Mouse (Mus musculus) left cerebral cortex, adult 2 months (tissue): Measurements from ENCODE around the gene 2310057J18Rik. TPM values are rescaled to one million over a fixed set of nuclear protein-coding genes. Genes with fewer than 3 reads are reported as not detected.
"Not testable (repeated sequence)": the region's sequence is repeated elsewhere in the genome, so short reads cannot be mapped to it uniquely, and the experiment has no call there.

Source experiments
- DNase-seq, 2 experiments: peaks; one replicate each; pipeline ENCODE4 v3.0.0; 2021 to 2022; ENCODE audit warnings: low spot score in 2 of 2, mixed read lengths in 1 of 2; ENCODE audit errors: extremely low spot score in 1 of 2
- H3K27ac ChIP-seq: fragments of 200-600 bp; 2 replicates; pipeline ENCODE4 v1.8.1; 2022
- H3K4me3 ChIP-seq: fragments of 200-600 bp; 2 replicates; pipeline ENCODE4 v1.8.1; 2022
- CTCF ChIP-seq: fragments of 200-600 bp; IDR thresholded peaks from 2 replicates; pipeline ENCODE4 v1.8.1; 2022; ENCODE audit warnings: antibody characterized with exemption, mild to moderate bottlenecking, moderate library complexity
- intact Hi-C: fragments of 180-260 bp; cut with DNase I; formaldehyde crosslinking; loops from one replicate; pipeline ENCODE4 v1.15.1; 2025
- long read RNA-seq, 2 experiments: library from polyadenylated mRNA; stranded (forward); transcript quantifications; one replicate each; pipeline ENCODE4 v2.0.0; 2021; ENCODE audit warnings: borderline mapping rate in 2 of 2
- total RNA-seq, 2 experiments: library from RNA; stranded (reverse); gene quantifications; 2 replicates each; pipeline ENCODE4 v1.2.3; 2021

Gene 2310057J18Rik
- not detected for total RNA-seq
- long read RNA-seq, experiment 1 = 0 reads
- long read RNA-seq, experiment 2 = 0 reads

DNA sequence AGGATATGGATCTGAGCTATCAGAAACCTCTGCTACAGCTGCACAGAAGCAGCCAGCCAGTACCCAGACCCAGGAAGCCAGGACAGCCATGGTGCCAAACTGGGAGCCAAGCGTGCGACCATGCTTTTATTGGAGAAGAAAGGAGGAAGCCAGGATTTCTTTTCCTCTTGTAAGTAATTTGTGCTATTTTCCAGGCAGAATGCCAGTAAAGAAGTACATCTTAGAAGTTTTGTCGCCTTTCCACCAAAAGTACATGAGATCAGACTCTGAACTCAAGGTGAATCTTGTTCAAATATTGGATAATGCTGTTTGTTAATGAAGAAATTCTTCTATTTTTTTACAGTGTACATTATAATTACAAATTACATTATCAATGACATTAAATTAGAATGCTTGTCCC lies at the start of gene 2310057J18Rik:
2310057J18Rik (minus strand) TSS at position 101 of the 400 bp plus-strand sequence.
- no peak for TF ChIP-seq CTCF
- H3K4me3 ChIP-seq = no peak within 1 kb of the TSS
- intact Hi-C loops = no loop called here
- no peak within 1 kb of the TSS for H3K27ac ChIP-seq
- DNase-seq = no peak

DNA sequence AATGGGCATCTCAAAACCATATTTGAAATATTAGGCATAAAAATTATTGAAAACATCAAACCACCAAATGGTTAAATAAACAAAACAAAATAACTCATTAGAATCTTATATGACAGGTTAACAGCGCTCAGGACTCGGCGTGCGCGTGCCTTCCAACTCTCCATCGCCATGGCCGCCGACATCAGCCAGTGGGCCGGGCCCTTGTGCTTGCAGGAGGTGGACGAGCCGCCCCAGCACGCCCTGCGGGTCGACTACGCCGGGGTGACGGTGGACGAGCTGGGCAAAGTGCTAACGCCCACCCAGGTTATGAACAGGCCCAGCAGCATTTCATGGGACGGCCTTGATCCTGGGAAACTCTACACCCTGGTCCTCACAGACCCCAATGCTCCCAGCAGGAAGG lies 43.9 kb upstream of the 2310057J18Rik start:
- H3K27ac ChIP-seq, intact Hi-C loops, DNase-seq, H3K4me3 ChIP-seq: not testable (repeated sequence)

DNA sequence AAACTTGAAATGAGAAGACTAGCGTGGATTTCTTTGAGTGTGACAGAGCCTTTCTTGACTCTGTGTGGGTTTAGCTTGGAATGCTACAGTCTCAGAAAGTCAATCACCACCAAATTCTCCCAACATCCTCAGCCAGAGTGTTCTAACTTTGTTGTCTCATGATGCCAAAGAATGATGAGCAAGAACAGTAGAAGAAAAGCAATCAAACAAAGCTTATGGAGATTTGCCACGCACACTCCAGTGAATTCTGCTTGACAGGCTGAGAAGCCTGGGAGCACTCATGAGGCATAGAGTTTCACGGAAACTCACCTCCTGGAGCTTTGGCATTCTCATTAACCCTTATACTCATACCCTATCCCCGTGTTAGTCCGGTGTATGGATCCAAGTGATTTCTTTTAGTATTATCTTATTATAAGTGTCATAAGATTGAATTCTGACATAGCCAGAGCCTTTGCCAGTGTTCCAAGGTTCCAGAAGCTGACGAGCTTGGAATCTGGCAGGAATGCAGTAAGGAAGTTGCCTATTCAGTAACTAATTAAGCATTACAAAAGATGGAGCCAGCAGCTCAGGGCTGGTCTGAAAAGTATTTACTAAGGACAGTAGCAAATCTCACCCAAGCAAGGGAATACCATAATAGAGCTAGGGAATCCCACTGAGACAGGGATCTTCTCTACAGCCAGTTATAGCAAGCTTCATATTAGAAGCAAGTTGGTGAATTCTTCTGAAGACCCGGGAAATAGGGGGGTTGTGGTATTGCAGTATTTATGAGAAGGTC lies 33.6 kb upstream of the 2310057J18Rik start:
- no peak for TF ChIP-seq CTCF
- H3K4me3 ChIP-seq = no peak overlapping the region
- H3K27ac ChIP-seq = no peak overlapping the region
- DNase-seq = no peak
- intact Hi-C loops = no loop called here

- intact Hi-C loops = no loop called here
- DNase-seq = no peak
- Histone ChIP-seq H3K27ac (no peak overlapping the region), H3K4me3 (no peak overlapping the region)
- no peak for TF ChIP-seq CTCF
Observed at GRCm38 (mm10) chr10:28997776-28998175, 11.7 kb upstream of the 2310057J18Rik start.

- no peak for TF ChIP-seq CTCF
- no peak for DNase-seq
- intact Hi-C loops = no loop called here
- Histone ChIP-seq H3K4me3 (no peak overlapping the region), H3K27ac (no peak overlapping the region)
Observed at GRCm38 (mm10) chr10:28988990-28989389, 2.9 kb upstream of the 2310057J18Rik start.

DNA sequence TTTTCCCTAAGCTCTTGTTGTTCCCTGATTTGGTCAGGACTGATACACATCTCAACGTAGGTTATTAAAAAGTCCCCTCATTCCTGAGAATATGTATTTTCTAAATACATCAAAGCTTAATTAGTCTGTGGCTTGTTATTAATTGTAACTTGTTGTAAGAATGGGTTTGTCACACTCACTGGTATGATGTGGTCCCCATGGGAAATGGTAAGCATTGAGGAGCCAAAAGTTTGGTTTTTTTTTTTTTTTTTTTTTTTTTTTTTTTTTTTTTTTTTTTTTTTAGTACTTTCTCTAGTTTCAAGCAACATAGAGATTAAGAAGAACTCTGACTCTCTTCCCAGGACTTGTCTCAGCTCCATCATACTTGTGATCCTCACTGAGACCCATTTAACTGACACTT lies 17.9 kb downstream of the 2310057J18Rik start:
- no peak overlapping the region for H3K4me3 ChIP-seq
- no peak for TF ChIP-seq CTCF
- intact Hi-C loops = no loop called here
- no peak for DNase-seq
- H3K27ac ChIP-seq = no peak overlapping the region

DNA sequence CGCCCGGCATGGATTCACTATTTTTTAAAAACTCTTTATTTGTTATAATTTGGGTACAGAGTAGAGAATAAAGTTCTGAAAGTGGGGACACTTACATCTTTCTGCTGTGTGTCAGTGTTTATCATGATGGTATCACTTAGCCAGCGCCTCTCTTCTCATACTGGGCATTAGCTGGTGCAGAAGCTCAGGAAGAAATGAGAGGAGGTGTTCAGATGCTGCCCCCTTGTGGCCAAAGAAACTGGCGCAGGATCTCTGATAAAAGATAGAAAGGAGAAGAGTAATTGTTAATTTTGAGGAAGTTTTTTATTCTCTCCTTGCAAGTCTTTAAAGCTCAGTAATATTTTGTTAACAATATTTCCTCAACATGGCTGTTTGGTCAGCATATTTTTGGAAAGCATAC lies 31.0 kb downstream of the 2310057J18Rik start:
- no peak overlapping the region for H3K27ac ChIP-seq
- peak; percentile 61 to 69 for DNase-seq
- intact Hi-C loops = loop anchor here (10.0 kb wide), 1 partner anchor 470 kb away; no protein-coding TSS in a partner anchor
- TF ChIP-seq CTCF = peak; percentile 80
- no peak overlapping the region for H3K4me3 ChIP-seq

DNA sequence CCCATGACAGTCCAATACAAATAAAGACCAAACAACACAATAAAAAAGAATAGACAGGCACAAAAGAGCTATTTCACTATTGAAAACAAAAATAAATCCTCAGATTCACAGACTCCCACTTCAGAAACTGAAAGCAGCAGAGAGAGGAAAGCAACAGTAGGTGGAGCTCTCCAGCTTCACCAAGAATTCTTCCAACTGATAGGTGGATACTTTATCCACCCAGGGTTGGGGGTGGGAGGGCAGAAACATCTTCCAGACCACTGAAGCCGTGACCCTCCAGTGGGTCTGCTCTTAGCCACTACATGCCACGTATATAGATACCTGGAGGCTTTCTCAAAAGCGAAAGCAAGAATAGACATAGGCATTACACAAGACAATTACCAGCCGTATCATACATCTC lies 31.6 kb downstream of the 2310057J18Rik start:
- no peak for DNase-seq
- Histone ChIP-seq H3K4me3 (no peak overlapping the region), H3K27ac (no peak overlapping the region)
- intact Hi-C loops = loop anchor here (10.0 kb wide), 1 partner anchor 470 kb away; no protein-coding TSS in a partner anchor
- TF ChIP-seq CTCF = peak; percentile 41

Other genes starting within 250 kb of the 2310057J18Rik start
- gene Soga3, start 157.5 kb upstream of the 2310057J18Rik start, total RNA-seq = 100 to 1,000 TPM; 179 to 180 TPM
- gene Gm49353, start 212.7 kb upstream of the 2310057J18Rik start, total RNA-seq = 10 to 100 TPM; 26.7 to 27.8 TPM
- gene 9330159F19Rik, start 225.3 kb upstream of the 2310057J18Rik start, total RNA-seq = 10 to 100 TPM; 81.3 to 87.5 TPM